Mouse (Mus musculus) macrophage (primary cell): ENCODE results near the gene Kif26b. TPM values are rescaled to one million over a fixed set of nuclear protein-coding genes. Genes with fewer than 3 reads are reported as not detected.

Experiments used
- H3K27ac ChIP-seq: fragments of 350-480 bp; formaldehyde crosslinking; 2 replicates; pipeline ENCODE4 v1.9.0; 2021
- H3K36me3 ChIP-seq: fragments of 350-480 bp; formaldehyde crosslinking; 2 replicates; pipeline ENCODE4 v1.9.0; 2021; ENCODE audit errors: inconsistent target
- H3K4me3 ChIP-seq: fragments of 350-480 bp; formaldehyde crosslinking; 2 replicates; pipeline ENCODE4 v1.9.0; 2021; ENCODE audit errors: inconsistent target
- H3K79me2 ChIP-seq: fragments of 350-480 bp; formaldehyde crosslinking; 2 replicates; pipeline ENCODE4 v1.9.0; 2021; ENCODE audit errors: inconsistent target
- WGBS: methylation state at CpG from one replicate; pipeline ENCODE4 v1.1.7; 2026; ENCODE audit warnings: inconsistent platforms; ENCODE audit not compliant: missing documents; 5-methylcytosine and 5-hydroxymethylcytosine counted together
- polyA plus RNA-seq: library from polyadenylated mRNA; stranded (reverse); fragments of 250-400 nt; gene quantifications from 3 replicates; pipeline ENCODE4 v1.2.4, GENCODE M21; 2018; ENCODE audit warnings: inconsistent platforms

The Kif26b gene
- polyA plus RNA-seq, 1 experiment from 2014 or later: not detected

GRCm38 (mm10) chr1:178683631-178684030 lies 154.7 kb downstream of the Kif26b start:
- Histone ChIP-seq H3K36me3 (no peaks in the 10 kb centered on the region), H3K79me2 (no peaks in the 10 kb centered on the region), H3K4me3 (no peak overlapping the region), H3K27ac (no peak overlapping the region)
- WGBS: 85% methylated on average over 8 of the region's 10 CpGs

GRCm38 (mm10) chr1:178684991-178685680 lies 156.2 kb downstream of the Kif26b start:
- Histone ChIP-seq H3K27ac (no peak overlapping the region), H3K36me3 (no peaks in the 10 kb centered on the region), H3K4me3 (no peak overlapping the region), H3K79me2 (no peaks in the 10 kb centered on the region)
- 84% methylated on average over 8 of the region's 8 CpGs for WGBS

GRCm38 (mm10) chr1:178686881-178687280 lies 158.0 kb downstream of the Kif26b start:
- Histone ChIP-seq H3K79me2 (no peaks in the 10 kb centered on the region), H3K36me3 (no peaks in the 10 kb centered on the region), H3K4me3 (no peak overlapping the region), H3K27ac (no peak overlapping the region)

- 71% methylated on average over 4 of the region's 4 CpGs for WGBS
- no peak overlapping the region for H3K4me3 ChIP-seq
- no peaks in the 10 kb centered on the region for H3K79me2 ChIP-seq
- no peaks in the 10 kb centered on the region for H3K36me3 ChIP-seq
- no peak overlapping the region for H3K27ac ChIP-seq
Observed at GRCm38 (mm10) chr1:178689512-178689911, 160.6 kb downstream of the Kif26b start.

- WGBS: 77% methylated on average over 3 of the region's 3 CpGs
- no peak overlapping the region for H3K4me3 ChIP-seq
Observed at GRCm38 (mm10) chr1:178691679-178692078, 162.8 kb downstream of the Kif26b start.

GRCm38 (mm10) chr1:178700102-178700501 lies 171.2 kb downstream of the Kif26b start:
- no peaks in the 10 kb centered on the region for H3K79me2 ChIP-seq
- no peaks in the 10 kb centered on the region for H3K36me3 ChIP-seq
- WGBS: 90% methylated on average over 4 of the region's 4 CpGs
- no peak overlapping the region for H3K4me3 ChIP-seq
- H3K27ac ChIP-seq: no peak overlapping the region

More at GRCm38 (mm10) chr1:178691679-178692078, 162.8 kb downstream of the Kif26b start:
- Histone ChIP-seq H3K27ac (no peak overlapping the region), H3K79me2 (no peaks in the 10 kb centered on the region), H3K36me3 (no peaks in the 10 kb centered on the region)

GRCm38 (mm10) chr1:178703496-178703895 lies 174.6 kb downstream of the Kif26b start:
- Histone ChIP-seq H3K27ac (no peak overlapping the region), H3K79me2 (no peaks in the 10 kb centered on the region), H3K4me3 (no peak overlapping the region), H3K36me3 (no peaks in the 10 kb centered on the region)
- 87% methylated on average over 8 of the region's 8 CpGs for WGBS

- Histone ChIP-seq H3K79me2 (no peaks in the 10 kb centered on the region), H3K36me3 (no peaks in the 10 kb centered on the region), H3K4me3 (no peak overlapping the region), H3K27ac (no peak overlapping the region)
- 88% methylated on average over 7 of the region's 7 CpGs for WGBS
Observed at GRCm38 (mm10) chr1:178707925-178708351, 179.0 kb downstream of the Kif26b start.

- no peak overlapping the region for H3K27ac ChIP-seq
- H3K4me3 ChIP-seq: no peak overlapping the region
- 100% methylated on average over 1 of the region's 1 CpGs for WGBS
- H3K36me3 ChIP-seq: no peaks in the 10 kb centered on the region
- H3K79me2 ChIP-seq: no peaks in the 10 kb centered on the region
Observed at GRCm38 (mm10) chr1:178708356-178708755, 179.4 kb downstream of the Kif26b start.

- no peaks in the 10 kb centered on the region for H3K79me2 ChIP-seq
- H3K4me3 ChIP-seq: no peak overlapping the region
- H3K36me3 ChIP-seq: no peaks in the 10 kb centered on the region
- WGBS: 84% methylated on average over 9 of the region's 9 CpGs
- no peak overlapping the region for H3K27ac ChIP-seq
Observed at GRCm38 (mm10) chr1:178712189-178712873, 183.4 kb downstream of the Kif26b start.

GRCm38 (mm10) chr1:178714209-178714608 lies 185.3 kb downstream of the Kif26b start:
- H3K27ac ChIP-seq: no peak overlapping the region
- no peak overlapping the region for H3K4me3 ChIP-seq
- no peaks in the 10 kb centered on the region for H3K36me3 ChIP-seq
- WGBS: 94% methylated on average over 5 of the region's 5 CpGs
- no peaks in the 10 kb centered on the region for H3K79me2 ChIP-seq

GRCm38 (mm10) chr1:178716411-178716810 lies 187.5 kb downstream of the Kif26b start:
- Histone ChIP-seq H3K36me3 (no peaks in the 10 kb centered on the region), H3K79me2 (no peaks in the 10 kb centered on the region), H3K4me3 (no peak overlapping the region), H3K27ac (no peak overlapping the region)
- 96% methylated on average over 2 of the region's 2 CpGs for WGBS

- Histone ChIP-seq H3K79me2 (no peaks in the 10 kb centered on the region), H3K27ac (no peak overlapping the region), H3K36me3 (no peaks in the 10 kb centered on the region), H3K4me3 (no peak overlapping the region)
- WGBS: 92% methylated on average over 2 of the region's 2 CpGs
Observed at GRCm38 (mm10) chr1:178720821-178721220, 191.9 kb downstream of the Kif26b start.

- no peaks in the 10 kb centered on the region for H3K79me2 ChIP-seq
- H3K36me3 ChIP-seq: no peaks in the 10 kb centered on the region
- H3K4me3 ChIP-seq: no peak overlapping the region
- 92% methylated on average over 4 of the region's 4 CpGs for WGBS
- no peak overlapping the region for H3K27ac ChIP-seq
Observed at GRCm38 (mm10) chr1:178722793-178723192, 193.9 kb downstream of the Kif26b start.

- no peaks in the 10 kb centered on the region for H3K79me2 ChIP-seq
- H3K4me3 ChIP-seq: no peak overlapping the region
- H3K36me3 ChIP-seq: no peaks in the 10 kb centered on the region
- 90% methylated on average over 3 of the region's 3 CpGs for WGBS
- H3K27ac ChIP-seq: no peak overlapping the region
Observed at GRCm38 (mm10) chr1:178725536-178725935, 196.6 kb downstream of the Kif26b start.
